Mouse (Mus musculus) liver, embryonic 14.5 days (tissue): ENCODE results near the gene Gm21964.

Experiments
- CTCF ChIP-seq: IDR thresholded peaks from 2 replicates; pipeline ENCODE4 v1.5.1; 2016; ENCODE audit warnings: antibody characterized with exemption, low read depth, control low read depth
- EP300 ChIP-seq: IDR thresholded peaks from 2 replicates; pipeline ENCODE4 v1.6.1; 2016; ENCODE audit warnings: antibody characterized with exemption, low read depth

DNA sequence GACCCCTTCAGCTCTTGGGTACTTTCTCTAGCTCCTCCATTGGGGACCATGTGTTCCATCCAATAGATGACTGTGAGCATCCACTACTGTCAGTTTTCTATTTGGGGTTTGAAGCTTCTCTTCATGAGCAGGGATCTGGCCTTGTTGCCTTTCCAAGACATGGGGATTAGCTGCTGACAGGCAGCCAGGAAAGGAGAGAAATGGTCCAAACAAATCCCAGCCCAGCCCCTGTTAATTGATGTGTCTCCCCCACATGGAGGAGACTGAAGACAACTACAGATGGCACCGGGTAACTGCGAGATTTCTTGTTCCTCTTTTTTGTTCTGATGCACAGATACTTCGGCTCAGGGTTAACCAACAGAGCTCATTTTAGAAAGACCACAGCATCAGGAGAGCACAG lies 39.1 kb downstream of the Gm21964 start:
- TF ChIP-seq CTCF = no peak
- TF ChIP-seq EP300 = no peak
